Mouse (Mus musculus) kidney, adult 10 weeks (tissue): ENCODE measurements around the gene Tmprss11f. TPM values are rescaled to one million over a fixed set of nuclear protein-coding genes. Genes with fewer than 3 reads are reported as not detected.

ENCODE experiments used
- polyA plus RNA-seq: library from polyadenylated mRNA; stranded (reverse); fragments of 350-450 nt; fragmentation: Illumina TruSeq; extraction: RNeasy Lipid Tissue Mini Kit (QIAGEN cat#74804); gene quantifications from one replicate; pipeline ENCODE4 v1.2.3, GENCODE M21; 2014; ENCODE audit warnings: low read depth, low replicate concordance

Tmprss11f gene
- not detected for polyA plus RNA-seq

DNA sequence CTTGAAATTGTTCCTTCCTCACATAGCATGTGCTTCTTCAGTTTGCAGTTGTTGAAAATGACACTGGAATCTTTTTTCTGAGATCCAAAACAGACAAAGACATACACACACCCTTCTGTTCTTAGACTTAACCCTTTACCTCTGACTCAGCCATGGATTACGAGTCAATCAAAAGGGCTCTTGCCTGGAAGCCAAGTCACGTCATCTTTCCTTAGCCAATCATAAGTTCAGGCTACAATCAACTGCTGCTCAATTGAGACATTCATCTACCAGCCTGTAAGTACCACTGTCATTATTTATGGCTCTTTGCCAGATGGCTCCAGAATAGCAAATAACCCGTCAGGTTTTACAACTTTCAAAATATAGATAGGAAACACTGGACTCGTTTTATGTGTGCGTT is at the start of gene Tmprss11f:
TSS of gene Tmprss11f (minus strand) at position 101 of the 400 bp plus-strand sequence.

DNA sequence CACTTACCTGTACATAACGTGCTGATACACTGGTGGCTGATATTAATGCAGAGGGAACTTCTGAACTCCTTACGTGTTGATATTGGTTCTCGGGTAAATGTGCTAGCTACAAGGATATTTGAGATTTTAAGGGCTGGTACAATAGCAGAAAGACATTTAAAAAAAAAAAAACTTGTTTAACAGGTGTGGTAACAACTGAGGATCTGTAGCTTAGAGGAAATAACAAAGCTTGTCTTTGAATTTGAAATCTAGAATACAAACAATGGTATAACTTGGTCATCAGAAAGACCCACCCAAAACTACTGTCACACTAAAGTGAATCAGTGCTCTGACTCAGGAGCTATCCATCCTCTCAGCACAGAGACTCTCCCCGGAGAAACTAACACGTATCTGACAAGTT is 44.0 kb upstream of the Tmprss11f start, which contains the start of gene Tmprss11b:
TSS of gene Tmprss11b (minus strand) at position 101 of the 400 bp plus-strand sequence.

DNA sequence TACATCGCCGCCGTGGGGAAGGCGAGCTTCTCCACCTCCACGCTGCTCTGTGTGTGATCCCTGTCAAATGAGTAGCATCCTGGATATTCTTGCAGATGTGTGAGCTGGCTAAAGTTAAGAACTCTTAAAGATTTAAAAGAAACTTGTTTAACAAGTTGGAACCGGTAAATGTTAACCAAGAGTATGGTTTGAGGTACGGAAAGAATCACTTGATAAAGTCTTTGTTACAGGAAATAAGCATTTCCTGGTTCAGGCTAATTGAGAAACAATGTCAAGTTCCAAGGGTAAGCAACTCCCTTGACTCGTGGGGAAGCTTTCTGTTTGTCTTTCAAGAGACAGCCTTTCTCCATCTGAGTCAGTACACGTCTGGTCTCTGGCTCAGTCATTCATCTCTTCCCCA is 113.7 kb downstream of the Tmprss11f start, which contains the start of gene Tmprss11g:
TSS of gene Tmprss11g (minus strand) at position 101 of the 400 bp plus-strand sequence.

Other genes with a start within 250 kb of the Tmprss11f start
- gene Tmprss11a, start 163.4 kb downstream of the Tmprss11f start, polyA plus RNA-seq = not detected
- not detected for gene Tmprss11g, start 113.8 kb downstream of the Tmprss11f start, polyA plus RNA-seq
- gene Tmprss11b, start 43.9 kb upstream of the Tmprss11f start, polyA plus RNA-seq = not detected
- gene Tmprss11e, start 113.4 kb upstream of the Tmprss11f start, polyA plus RNA-seq = not detected
- gene Ythdc1, start 171.8 kb upstream of the Tmprss11f start, polyA plus RNA-seq = 138 TPM